Mouse (Mus musculus): ENCODE measurements around the gene Rhog. TPM values are rescaled to one million over a fixed set of nuclear protein-coding genes. Genes with fewer than 3 reads are reported as not detected.

Rhog gene
- polyA plus RNA-seq, 1 experiment, result 210 TPM

DNA sequence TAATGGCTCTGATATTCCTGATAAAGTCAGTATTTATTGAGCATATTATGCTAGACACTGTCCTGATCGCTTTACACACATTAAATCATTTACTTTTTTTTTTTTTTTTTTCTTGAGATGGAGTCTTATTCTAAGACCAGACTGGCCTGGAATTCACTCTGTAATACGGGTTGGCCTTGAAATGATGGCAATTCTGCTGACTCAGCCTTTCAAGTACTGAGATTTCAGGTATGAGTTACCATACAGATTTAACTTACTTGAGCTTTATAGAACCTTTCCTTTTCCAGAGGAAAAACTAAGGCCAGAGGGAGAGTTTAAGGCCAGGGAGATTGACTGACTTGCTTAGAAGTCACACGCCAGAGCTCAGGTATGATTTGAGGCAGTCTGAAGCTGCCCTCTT is 782 bp upstream of the Rhog start:
- TF ChIP-seq GATA1 (IDR thresholded peaks at IDR 0.05; ENCODE audit: borderline replicate concordance, low read length) (no peak), FLI1 (IDR thresholded peaks at IDR 0.05; ENCODE audit: low read length) (no peak)
- H3K27me3 ChIP-seq (replicated peaks), result no peaks in the 10 kb centered on the region
- peaks cover 36% of the 10 kb centered on the region for H3K4me1 ChIP-seq
- no peak overlapping the region for H3K4me3 ChIP-seq (replicated peaks)
- no peaks in the 10 kb centered on the region for H3K36me3 ChIP-seq (replicated peaks; ENCODE audit: low read length)
- no peaks in the 10 kb centered on the region for H3K9me3 ChIP-seq

GRCm38 (mm10) chr7:102253631-102254030 is 2.2 kb downstream of the Rhog start:
- H3K4me1 ChIP-seq, result peaks cover 46% of the 10 kb centered on the region

GRCm38 (mm10) chr7:102250631-102251214 is 5.1 kb downstream of the Rhog start:
- TF ChIP-seq GATA1 (IDR thresholded peaks at IDR 0.05; ENCODE audit: borderline replicate concordance, low read length), result no peak
- TF ChIP-seq FLI1 (IDR thresholded peaks at IDR 0.05; ENCODE audit: low read length), result no peak
- Histone ChIP-seq H3K4me3 (replicated peaks) (peak overlapping the region; percentile 96), H3K4me1 (peaks cover 70% of the 10 kb centered on the region), H3K27me3 (replicated peaks) (no peaks in the 10 kb centered on the region), H3K36me3 (replicated peaks; ENCODE audit: low read length) (peaks cover 18% of the 10 kb centered on the region), H3K9me3 (no peaks in the 10 kb centered on the region)

More at GRCm38 (mm10) chr7:102253631-102254030, 2.2 kb downstream of the Rhog start:
- Histone ChIP-seq H3K36me3 (replicated peaks; ENCODE audit: low read length) (no peaks in the 10 kb centered on the region), H3K9me3 (no peaks in the 10 kb centered on the region), H3K27me3 (replicated peaks) (no peaks in the 10 kb centered on the region), H3K4me3 (replicated peaks) (peak overlapping the region; percentile 42)
- TF ChIP-seq GATA1 (IDR thresholded peaks at IDR 0.05; ENCODE audit: borderline replicate concordance, low read length) (no peak), FLI1 (IDR thresholded peaks at IDR 0.05; ENCODE audit: low read length) (no peak)

GRCm38 (mm10) chr7:102249896-102250630 is 5.8 kb downstream of the Rhog start:
- Histone ChIP-seq H3K27me3 (replicated peaks) (no peaks in the 10 kb centered on the region), H3K4me1 (peaks cover 73% of the 10 kb centered on the region), H3K4me3 (replicated peaks) (peak overlapping the region; percentile 96), H3K36me3 (replicated peaks; ENCODE audit: low read length) (peaks cover 21% of the 10 kb centered on the region), H3K9me3 (no peaks in the 10 kb centered on the region)
- TF ChIP-seq GATA1 (IDR thresholded peaks at IDR 0.05; ENCODE audit: borderline replicate concordance, low read length) (no peak), FLI1 (IDR thresholded peaks at IDR 0.05; ENCODE audit: low read length) (no peak)

DNA sequence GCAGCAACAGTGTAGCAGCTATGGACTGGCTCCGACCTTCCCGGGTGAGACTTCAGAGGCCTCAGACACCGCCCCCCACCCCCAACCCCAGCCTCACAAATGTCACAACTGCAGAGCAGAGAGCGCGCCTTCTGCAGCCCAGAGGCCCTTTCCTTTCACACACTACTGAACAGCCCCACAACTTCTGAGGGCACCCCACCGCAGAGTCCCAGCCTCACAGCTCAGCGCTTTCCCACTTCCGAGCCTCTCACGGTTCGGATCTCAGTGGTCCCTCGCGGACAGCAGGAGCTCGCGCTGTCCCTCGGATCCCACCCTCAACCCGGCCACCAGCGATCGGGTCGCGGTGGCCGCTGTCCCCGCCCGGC is 6.3 kb downstream of the Rhog start:
- Histone ChIP-seq H3K9me3 (no peaks in the 10 kb centered on the region), H3K27me3 (replicated peaks) (no peaks in the 10 kb centered on the region), H3K4me3 (replicated peaks) (peak overlapping the region; percentile 96), H3K36me3 (replicated peaks; ENCODE audit: low read length) (peaks cover 27% of the 10 kb centered on the region), H3K4me1 (peaks cover 78% of the 10 kb centered on the region)
- TF ChIP-seq FLI1 (IDR thresholded peaks at IDR 0.05; ENCODE audit: low read length) (no peak), GATA1 (IDR thresholded peaks at IDR 0.05; ENCODE audit: borderline replicate concordance, low read length) (no peak)

GRCm38 (mm10) chr7:102248691-102249404 is 7.0 kb downstream of the Rhog start:
- peak overlapping the region; percentile 96 for H3K4me3 ChIP-seq (replicated peaks)
- no peaks in the 10 kb centered on the region for H3K9me3 ChIP-seq
- peaks cover 33% of the 10 kb centered on the region for H3K36me3 ChIP-seq (replicated peaks; ENCODE audit: low read length)
- H3K27me3 ChIP-seq (replicated peaks), result no peaks in the 10 kb centered on the region
- no peak for TF ChIP-seq FLI1 (IDR thresholded peaks at IDR 0.05; ENCODE audit: low read length)
- TF ChIP-seq GATA1 (IDR thresholded peaks at IDR 0.05; ENCODE audit: borderline replicate concordance, low read length), result no peak
- H3K4me1 ChIP-seq, result peaks cover 79% of the 10 kb centered on the region

DNA sequence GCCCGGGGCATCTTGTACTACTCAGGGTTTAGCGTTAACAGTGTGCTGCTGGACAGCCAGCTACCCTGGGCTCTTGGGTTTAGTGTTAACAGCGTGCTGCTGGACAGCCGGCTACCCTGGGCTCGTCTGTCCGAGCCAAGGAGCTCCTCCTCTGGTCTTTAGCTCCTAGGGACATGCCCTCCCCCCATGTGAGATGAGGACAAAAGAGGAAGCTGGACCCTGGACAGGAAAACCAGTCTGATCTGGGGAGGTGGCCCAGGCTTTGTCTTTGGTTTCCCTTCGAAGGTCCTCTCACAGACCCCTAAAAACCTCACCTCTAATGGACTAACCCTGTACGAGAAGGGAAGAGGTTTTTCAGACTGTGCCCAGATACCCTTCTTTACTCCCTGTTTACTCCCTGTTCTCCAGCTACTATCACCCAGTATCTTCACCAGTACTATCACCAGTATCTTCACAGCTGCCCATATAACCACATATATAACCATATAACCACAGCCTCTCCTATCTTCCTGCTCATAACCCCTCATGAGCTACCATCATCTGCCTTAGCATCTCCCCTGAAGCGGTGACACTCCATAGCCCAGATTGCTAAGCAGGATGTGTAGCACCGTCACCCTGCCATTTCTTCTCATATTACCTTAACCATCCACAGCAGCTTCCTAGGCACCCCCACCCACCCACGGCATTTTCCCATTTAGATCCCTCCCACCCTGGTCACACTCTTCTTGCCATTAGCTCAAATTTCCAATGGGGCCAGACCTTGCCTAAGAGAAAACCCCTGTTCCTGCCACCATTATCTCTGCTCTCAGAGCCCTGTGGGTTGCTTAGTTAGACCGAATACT is 8.7 kb downstream of the Rhog start:
- H3K4me1 ChIP-seq, result peaks cover 82% of the 10 kb centered on the region
- H3K9me3 ChIP-seq, result no peaks in the 10 kb centered on the region
- no peak for TF ChIP-seq FLI1 (IDR thresholded peaks at IDR 0.05; ENCODE audit: low read length)
- TF ChIP-seq GATA1 (IDR thresholded peaks at IDR 0.05; ENCODE audit: borderline replicate concordance, low read length), result no peak
- H3K27me3 ChIP-seq (replicated peaks), result no peaks in the 10 kb centered on the region
- peaks cover 50% of the 10 kb centered on the region for H3K36me3 ChIP-seq (replicated peaks; ENCODE audit: low read length)
- H3K4me3 ChIP-seq (replicated peaks), result peak overlapping the region; percentile 96

DNA sequence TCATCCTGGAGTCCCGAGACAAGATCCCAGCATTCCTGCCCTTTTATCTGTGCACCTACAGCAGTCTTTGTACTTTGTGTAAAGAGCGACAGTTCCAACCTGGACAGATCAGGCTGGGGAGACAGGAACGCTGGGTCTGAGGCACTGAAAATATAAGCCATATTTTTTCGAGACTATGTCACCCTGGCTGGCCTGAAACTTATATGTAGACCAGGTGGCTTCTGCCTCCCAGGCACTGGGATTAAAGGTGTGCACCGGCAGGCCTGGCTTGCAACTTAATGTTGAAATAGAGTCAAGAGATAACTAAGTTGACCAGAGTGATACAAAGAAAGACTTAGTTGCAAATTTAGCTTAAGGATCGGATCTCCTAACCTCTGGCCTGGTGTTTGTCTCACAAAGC is 9.6 kb downstream of the Rhog start:
- peaks cover 58% of the 10 kb centered on the region for H3K36me3 ChIP-seq (replicated peaks; ENCODE audit: low read length)
- H3K4me3 ChIP-seq (replicated peaks), result peak overlapping the region; percentile 96
- TF ChIP-seq FLI1 (IDR thresholded peaks at IDR 0.05; ENCODE audit: low read length) (no peak), GATA1 (IDR thresholded peaks at IDR 0.05; ENCODE audit: borderline replicate concordance, low read length) (no peak)
- H3K27me3 ChIP-seq (replicated peaks), result no peaks in the 10 kb centered on the region
- H3K9me3 ChIP-seq, result no peaks in the 10 kb centered on the region
- peaks cover 82% of the 10 kb centered on the region for H3K4me1 ChIP-seq

DNA sequence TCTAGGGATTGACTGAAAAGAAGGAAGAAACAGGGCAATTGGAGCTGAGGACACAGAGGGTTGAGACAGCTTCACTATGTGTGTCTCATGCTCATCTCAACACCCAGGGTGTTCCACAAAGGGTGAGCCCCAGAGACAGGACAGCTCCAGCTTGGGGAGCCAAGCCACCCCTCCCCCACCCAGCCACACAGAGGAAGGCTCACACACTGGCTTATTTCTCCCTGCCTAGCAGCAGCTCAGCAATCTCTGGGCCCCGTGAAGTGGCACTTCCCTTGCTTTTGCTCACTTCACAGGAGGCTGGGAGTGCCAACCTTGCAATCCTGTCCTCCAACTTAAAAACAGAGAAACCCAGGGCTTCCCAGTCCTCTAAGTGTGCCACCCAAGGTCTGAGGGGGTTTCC is 10.1 kb downstream of the Rhog start:
- H3K4me1 ChIP-seq, result peaks cover 83% of the 10 kb centered on the region
- TF ChIP-seq FLI1 (IDR thresholded peaks at IDR 0.05; ENCODE audit: low read length) (no peak), GATA1 (IDR thresholded peaks at IDR 0.05; ENCODE audit: borderline replicate concordance, low read length) (no peak)
- no peaks in the 10 kb centered on the region for H3K27me3 ChIP-seq (replicated peaks)
- H3K4me3 ChIP-seq (replicated peaks), result peak overlapping the region; percentile 96
- H3K9me3 ChIP-seq, result no peaks in the 10 kb centered on the region
- peaks cover 63% of the 10 kb centered on the region for H3K36me3 ChIP-seq (replicated peaks; ENCODE audit: low read length)
